Mouse (Mus musculus) ES-Bruce4 (cell line): ENCODE measurements around the gene Rsph1.

Source experiments
- CTCF ChIP-seq: IDR thresholded peaks from one replicate; pipeline ENCODE4 v1.8.1; 2011; ENCODE audit warnings: low read depth, low read length
- POLR2A ChIP-seq: IDR thresholded peaks from one replicate; pipeline ENCODE4 v1.8.1; 2011; ENCODE audit warnings: low read length; ENCODE audit not compliant: insufficient read depth

DNA sequence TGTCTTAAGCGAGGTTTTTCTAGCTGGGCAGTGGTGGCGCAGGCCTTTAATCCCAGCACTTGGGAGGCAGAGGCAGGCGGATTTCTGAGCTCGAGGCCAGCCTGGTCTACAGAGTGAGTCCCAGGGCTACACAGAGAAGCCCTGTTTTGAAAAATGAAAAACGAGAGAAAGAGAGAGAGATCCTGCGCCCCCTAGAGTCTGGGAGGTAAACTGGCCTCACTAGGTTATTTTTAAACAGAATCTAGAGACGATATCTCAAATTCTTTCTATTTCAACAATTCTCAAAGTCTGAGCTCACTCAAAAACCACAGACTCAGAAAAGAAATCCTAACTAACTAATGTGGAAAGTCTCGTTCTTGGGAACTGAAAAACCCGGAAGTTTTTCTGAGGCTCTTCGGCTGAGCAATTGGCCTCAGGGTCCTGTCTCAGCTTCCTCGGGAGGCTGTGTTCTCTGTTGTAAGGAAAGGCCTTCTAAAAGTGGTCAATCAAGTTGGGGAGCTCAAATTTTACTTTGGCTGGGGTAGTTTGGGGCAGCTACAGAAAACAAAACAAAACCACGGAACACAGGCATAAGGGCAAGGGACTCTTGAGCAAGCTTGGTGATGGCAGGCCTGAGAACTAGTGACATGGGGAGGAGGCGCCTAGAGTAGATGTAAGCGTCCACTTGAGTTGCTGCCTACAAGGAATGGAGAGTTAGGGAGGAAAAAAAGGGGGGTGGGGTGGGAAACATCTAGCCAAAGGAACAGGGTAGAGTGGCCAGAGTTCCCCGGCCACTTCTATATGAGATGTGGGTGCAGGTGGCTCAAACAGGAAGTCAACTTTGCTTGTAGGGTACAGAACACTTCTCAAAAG is 17.4 kb upstream of the Rsph1 start:
- peak; percentile 12 for TF ChIP-seq CTCF
- TF ChIP-seq POLR2A: no peak
